Mouse (Mus musculus): ENCODE measurements around the gene Olfr159. TPM values are rescaled to one million over a fixed set of nuclear protein-coding genes. Genes with fewer than 3 reads are reported as not detected.

Gene Olfr159
- polyA plus RNA-seq (2017; shearing (Covaris generic)): not detected

DNA sequence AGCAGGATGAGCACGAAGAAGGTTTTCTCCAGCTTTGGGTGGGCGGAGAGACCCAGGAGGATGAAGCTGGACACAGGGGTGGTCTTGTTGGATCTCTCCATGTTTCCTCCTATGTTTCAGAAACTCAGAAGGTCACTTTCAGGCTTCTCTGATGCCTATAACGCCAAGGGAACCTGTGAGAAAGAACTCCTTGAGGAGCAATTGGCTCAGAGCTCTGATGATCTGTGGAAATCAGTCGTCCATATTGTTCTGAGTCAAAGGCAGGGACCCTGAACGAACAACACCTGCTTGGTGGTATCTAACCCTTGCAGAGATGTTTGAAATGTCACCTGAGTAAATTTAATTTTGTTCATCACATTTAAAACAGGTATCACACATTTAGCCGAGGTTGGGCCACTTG, at the start of gene Olfr159:
TSS of gene Olfr159 (minus strand) at position 101 of the 400 bp plus-strand sequence.

DNA sequence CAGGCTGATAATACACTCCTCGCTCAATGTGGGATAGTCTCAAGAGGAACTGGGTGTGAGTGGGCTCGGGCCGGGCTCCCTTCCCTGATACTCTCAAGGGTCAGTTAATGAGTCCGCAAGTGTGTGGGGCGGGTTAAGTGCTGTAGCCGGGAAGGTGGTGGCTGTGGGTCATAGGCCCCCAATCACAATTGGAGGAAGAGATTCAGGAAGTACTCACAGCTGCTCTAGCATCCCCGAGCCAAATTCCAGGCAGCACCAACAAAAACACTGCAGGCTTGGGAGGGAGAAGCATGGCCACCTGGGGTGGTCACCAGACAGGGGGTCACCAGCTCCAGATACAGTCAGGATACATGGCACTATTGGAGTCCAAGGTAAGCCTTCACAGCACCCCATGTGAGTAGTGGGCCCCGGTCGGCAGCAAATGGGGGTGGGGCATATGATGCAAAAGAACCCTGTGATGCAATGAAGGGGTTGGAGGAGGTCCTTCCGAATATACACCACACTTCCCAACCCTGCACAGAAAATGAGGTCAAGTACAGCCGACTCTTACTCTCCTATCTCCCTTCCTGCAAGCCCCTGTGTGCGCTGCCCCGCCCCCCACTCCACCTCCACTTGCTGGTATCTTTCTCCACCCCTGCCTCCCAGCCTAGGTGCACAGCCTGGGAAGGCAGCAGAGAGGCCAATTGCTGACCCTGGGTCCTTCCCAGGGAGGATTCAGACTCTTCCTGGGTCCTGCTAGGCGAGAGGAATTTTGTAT, 40.8 kb downstream of the Olfr159 start, which contains the start of gene Spaar:
TSS of gene Spaar (plus strand) at position 241 of the 757 bp plus-strand sequence.

DNA sequence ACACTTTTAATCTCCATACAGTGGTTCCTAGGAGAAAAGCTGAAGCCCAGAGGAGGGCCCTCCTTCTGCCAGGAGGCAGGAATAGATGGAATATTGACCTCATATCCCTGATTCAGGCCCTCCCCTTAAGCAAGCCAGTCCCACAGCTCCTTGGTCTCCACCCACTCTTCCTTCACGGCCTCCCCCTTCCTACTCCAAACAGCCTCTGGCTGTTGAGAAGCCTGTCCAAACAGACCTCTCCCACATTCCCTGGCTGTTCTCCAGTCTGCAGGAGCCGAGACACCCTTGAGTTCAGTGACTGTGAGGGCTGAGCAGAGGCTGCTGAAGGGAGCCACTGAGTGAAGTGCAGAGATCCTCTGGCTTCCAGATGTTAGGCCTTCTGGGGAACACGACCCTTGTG, 43.8 kb downstream of the Olfr159 start, which contains the start of gene Hrct1:
TSS of gene Hrct1 (plus strand) at position 194 of the 400 bp plus-strand sequence.

Other genes with a start within 250 kb of the Olfr159 start
- gene Tpm2, start 247.2 kb downstream of the Olfr159 start, polyA plus RNA-seq (2017; shearing (Covaris generic)): not detected
- gene Creb3, start 208.7 kb downstream of the Olfr159 start, polyA plus RNA-seq (2017; shearing (Covaris generic)): 56.9 TPM
- gene Tln1, start 208.3 kb downstream of the Olfr159 start, polyA plus RNA-seq (2017; shearing (Covaris generic)): 199 TPM
- 7.2 TPM for gene Rgp1, start 192.3 kb downstream of the Olfr159 start, polyA plus RNA-seq (2017; shearing (Covaris generic))
- 26.1 TPM for gene Gba2, start 192.1 kb downstream of the Olfr159 start, polyA plus RNA-seq (2017; shearing (Covaris generic))
- 2.8 TPM for gene Msmp, start 186.5 kb downstream of the Olfr159 start, polyA plus RNA-seq (2017; shearing (Covaris generic))
- gene Npr2, start 139.1 kb downstream of the Olfr159 start, polyA plus RNA-seq (2017; shearing (Covaris generic)): 0.13 TPM
- gene Spag8, start 117.4 kb downstream of the Olfr159 start, polyA plus RNA-seq (2017; shearing (Covaris generic)): not detected
- gene Hint2, start 114.5 kb downstream of the Olfr159 start, polyA plus RNA-seq (2017; shearing (Covaris generic)): 54.9 TPM
- 1.4 TPM for gene Tmem8b, start 102.0 kb downstream of the Olfr159 start, polyA plus RNA-seq (2017; shearing (Covaris generic))
- 1.5 TPM for gene Fam221b, start 101.9 kb downstream of the Olfr159 start, polyA plus RNA-seq (2017; shearing (Covaris generic))
- gene Olfr70, start 70.2 kb downstream of the Olfr159 start, polyA plus RNA-seq (2017; shearing (Covaris generic)): not detected
- gene Olfr71, start 60.8 kb downstream of the Olfr159 start, polyA plus RNA-seq (2017; shearing (Covaris generic)): 0.15 TPM
- gene Hrct1, start 43.8 kb downstream of the Olfr159 start, polyA plus RNA-seq (2017; shearing (Covaris generic)): not detected
- gene Spaar, start 41.0 kb downstream of the Olfr159 start, polyA plus RNA-seq (2017; shearing (Covaris generic)): 0.41 TPM
- gene Olfr156, start 52.9 kb upstream of the Olfr159 start, polyA plus RNA-seq (2017; shearing (Covaris generic)): 0.95 TPM
- gene Olfr157, start 69.2 kb upstream of the Olfr159 start, polyA plus RNA-seq (2017; shearing (Covaris generic)): 0.35 TPM
- 0.22 TPM for gene Olfr155, start 80.6 kb upstream of the Olfr159 start, polyA plus RNA-seq (2017; shearing (Covaris generic))
- gene Reck, start 104.5 kb upstream of the Olfr159 start, polyA plus RNA-seq (2017; shearing (Covaris generic)): 7.7 TPM
- 183 TPM for gene Glipr2, start 186.4 kb upstream of the Olfr159 start, polyA plus RNA-seq (2017; shearing (Covaris generic))
- gene Ccin, start 212.5 kb upstream of the Olfr159 start, polyA plus RNA-seq (2017; shearing (Covaris generic)): not detected
- gene Clta, start 233.4 kb upstream of the Olfr159 start, polyA plus RNA-seq (2017; shearing (Covaris generic)): 188 TPM

Measured in effector memory CD4-positive, alpha-beta T cell, adult 7 months (primary cell).